Mouse (Mus musculus) ovary, postnatal 36 days (tissue): ENCODE measurements around the gene Apobec3.
"Not testable (repeated sequence)": the region's sequence is repeated elsewhere in the genome, so short reads cannot be mapped to it uniquely, and the experiment has no call there.

Experiments
- DNase-seq: peaks from one replicate; pipeline ENCODE4 v3.0.0; 2022; ENCODE audit warnings: low spot score, mixed read lengths

The Apobec3 gene

GRCm38 (mm10) chr15:79895221-79896079 lies 4.0 kb downstream of the Apobec3 start:
- not testable (repeated sequence) for DNase-seq

DNA sequence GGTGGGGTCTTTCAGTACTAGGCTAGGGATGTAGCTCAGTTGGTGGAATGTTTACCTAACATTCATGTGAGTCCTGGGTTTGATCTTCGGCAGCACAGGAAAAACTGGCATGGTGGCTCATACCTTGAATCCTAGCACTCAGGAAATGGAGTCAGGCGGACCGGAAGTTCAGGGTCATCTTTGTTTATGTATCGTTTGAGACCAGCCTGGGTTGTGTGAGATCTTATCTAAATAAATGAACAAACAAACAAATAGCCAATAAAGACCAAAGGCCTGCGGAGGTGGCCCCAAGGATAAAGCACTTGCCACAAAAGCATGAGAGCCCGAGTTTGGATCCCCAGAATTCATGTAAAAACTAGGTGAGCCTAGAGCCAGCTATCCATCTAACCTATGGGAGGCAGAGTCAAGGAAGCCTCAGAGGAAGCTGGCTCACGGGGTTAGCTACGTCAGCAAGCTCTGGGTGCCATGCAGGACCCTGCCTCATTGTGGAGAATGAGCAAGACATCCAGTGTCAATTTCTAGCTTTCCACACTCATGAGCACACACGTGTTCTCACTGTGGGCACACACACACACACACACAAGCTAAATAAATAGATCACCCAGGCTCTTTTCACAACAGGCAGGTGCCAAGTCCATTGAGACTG lies 4.7 kb downstream of the Apobec3 start:
- DNase-seq, result no peak

DNA sequence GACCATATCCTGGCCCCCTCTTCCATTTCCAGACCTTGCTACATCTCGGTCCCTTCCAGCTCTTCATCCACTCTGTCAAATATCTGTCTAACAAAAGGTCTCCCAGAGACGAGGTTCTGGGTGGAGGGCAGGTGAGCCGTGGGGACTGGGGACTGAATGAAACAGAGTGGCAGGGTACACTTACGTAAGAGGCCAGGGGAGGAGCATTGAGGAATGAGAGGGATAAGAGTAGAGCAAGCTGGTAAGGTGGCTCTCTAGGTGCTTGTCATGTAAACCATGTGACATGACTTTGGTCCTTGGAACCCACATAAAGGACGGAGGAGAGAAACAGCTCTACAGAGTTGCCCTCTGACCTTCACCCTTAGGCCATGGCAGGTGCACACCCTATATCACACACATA lies 7.5 kb downstream of the Apobec3 start:
- DNase-seq, result no peak

- DNase-seq, result no peak
These were observed 8.5 kb downstream of the Apobec3 start for GRCm38 (mm10) chr15:79899828-79900510.

GRCm38 (mm10) chr15:79900751-79901150 lies 9.3 kb downstream of the Apobec3 start:
- DNase-seq, result no peak

- no peak for DNase-seq
These were observed 9.9 kb downstream of the Apobec3 start for GRCm38 (mm10) chr15:79901399-79901798.

- DNase-seq, result not testable (repeated sequence)
These were observed 11.6 kb downstream of the Apobec3 start for GRCm38 (mm10) chr15:79903081-79903480.

GRCm38 (mm10) chr15:79903963-79904362 lies 12.5 kb downstream of the Apobec3 start:
- DNase-seq, result no peak

DNA sequence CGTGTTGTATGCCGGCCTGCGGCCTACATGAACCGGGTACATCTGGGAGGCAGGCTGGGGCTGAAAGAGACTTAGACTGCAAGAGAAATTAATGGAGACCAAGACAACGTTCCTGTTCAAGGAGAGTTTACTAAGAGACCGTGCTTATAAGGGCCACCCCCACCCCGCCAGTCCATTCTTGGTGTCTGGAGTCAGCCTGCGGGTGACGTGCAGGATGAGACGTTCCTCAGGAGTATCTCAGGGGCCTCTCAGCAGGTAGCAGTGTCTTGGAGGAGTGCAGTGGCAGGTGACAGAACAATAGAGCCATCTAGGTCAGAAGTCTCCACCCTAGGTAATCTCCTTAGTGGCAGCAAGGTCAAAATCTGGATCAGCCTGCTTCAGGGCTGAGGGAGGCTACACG lies 13.2 kb downstream of the Apobec3 start:
- not testable (repeated sequence) for DNase-seq

GRCm38 (mm10) chr15:79905211-79905610 lies 13.8 kb downstream of the Apobec3 start:
- no peak for DNase-seq

DNA sequence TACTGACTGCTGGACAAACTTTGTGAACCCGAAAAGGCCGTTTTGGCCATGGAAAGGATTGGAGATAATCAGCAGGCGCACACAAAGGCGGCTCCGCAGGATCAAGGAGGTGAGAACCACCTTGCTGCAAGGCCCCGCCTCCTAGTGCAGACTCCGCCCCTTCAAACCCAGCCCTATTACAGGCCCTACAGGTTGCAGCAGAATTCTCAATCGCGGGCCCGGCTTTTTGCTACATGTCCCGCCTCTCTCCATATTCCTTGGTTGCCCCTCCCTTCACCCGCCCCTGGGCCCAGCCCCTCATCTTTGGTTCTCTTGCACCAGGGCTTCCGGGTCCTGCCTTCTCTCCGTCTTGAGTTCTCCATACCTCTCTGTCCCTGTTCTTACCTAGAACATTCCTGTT lies 15.4 kb downstream of the Apobec3 start:
- no peak for DNase-seq

- DNase-seq, result not testable (repeated sequence)
These were observed 17.5 kb downstream of the Apobec3 start for GRCm38 (mm10) chr15:79909006-79909405.

DNA sequence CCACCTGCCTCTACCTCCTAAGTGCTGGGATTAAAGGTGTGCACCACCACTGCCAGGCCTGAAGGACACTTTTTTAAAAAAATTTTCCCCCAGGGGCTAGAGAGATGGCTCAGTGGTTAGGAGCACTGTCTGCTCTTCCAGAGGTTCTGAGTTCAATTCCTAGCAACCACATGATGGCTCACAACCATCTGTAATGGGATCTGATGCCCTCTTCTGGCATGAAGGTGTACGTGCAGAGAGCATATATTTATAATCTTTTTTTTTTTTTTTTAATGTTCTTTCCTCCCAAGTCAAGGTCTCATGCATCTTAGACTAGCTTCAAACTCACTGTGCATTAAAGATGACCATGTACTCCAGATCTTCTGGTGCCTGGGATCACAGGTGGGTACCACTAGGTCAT lies 19.4 kb downstream of the Apobec3 start:
- not testable (repeated sequence) for DNase-seq

- no peak for DNase-seq
These were observed 19.9 kb downstream of the Apobec3 start for GRCm38 (mm10) chr15:79911339-79911738.

GRCm38 (mm10) chr15:79913761-79914346 lies 22.4 kb downstream of the Apobec3 start:
- no peak for DNase-seq

- no peak for DNase-seq
These were observed 22.9 kb downstream of the Apobec3 start for GRCm38 (mm10) chr15:79914357-79914756.

GRCm38 (mm10) chr15:79916150-79916549 lies 24.7 kb downstream of the Apobec3 start:
- no peak for DNase-seq

DNA sequence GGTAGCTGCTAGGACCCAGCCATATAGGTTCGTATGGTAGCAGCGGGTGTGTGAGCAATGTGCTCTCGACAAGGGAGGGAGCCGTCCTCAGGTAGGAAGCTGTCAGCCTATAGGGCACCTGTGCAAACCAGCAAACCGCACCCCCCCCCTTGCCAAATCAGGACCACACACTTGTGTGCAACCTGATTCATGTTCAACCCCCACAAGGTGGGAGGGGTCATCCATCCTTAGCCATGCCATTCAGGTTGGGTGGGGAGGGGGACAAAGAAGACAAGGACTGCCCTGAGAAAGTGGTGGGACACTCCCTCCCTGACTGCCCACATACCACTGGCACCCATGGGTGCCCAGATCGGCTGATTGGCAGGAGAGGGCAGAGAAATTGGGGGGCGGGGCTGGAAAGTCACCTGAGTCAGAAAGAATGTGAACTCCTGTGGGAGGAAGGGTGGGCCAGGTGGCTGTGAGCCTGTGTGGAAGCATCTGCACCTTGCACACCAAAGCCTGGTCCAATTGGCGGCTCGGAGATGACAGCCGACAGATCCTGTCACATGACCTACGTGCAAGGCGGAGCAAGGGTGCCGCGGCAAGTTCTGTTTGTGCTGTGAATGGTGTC lies 25.8 kb downstream of the Apobec3 start:
- no peak for DNase-seq

DNA sequence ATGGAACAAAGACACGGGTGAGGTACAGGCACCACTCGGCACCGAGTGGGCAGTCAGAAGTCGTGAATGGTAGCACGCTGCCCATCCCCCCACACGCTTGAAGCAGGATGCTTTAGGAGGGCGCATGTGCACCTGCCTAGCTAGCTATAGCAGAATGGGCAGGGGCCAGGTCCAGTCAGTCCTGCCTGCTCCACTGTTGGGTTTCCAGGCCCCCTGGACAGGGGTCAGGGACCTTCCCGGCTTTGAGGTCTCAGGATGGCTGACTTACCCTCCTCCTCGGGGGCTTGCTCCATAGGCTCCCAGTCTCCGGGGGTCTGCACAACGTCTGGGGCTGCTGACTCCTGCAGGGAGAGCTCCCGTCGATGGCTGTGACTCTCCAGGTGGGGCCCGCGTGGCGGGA lies 27.0 kb downstream of the Apobec3 start:
- no peak for DNase-seq

- DNase-seq, result no peak
These were observed 28.3 kb downstream of the Apobec3 start for GRCm38 (mm10) chr15:79919787-79920186.

GRCm38 (mm10) chr15:79926856-79927416 lies 35.5 kb downstream of the Apobec3 start:
- no peak for DNase-seq
